Mouse (Mus musculus): ENCODE results near the gene Clcn1.
A peak's percentile ranks its signal among the peaks of the same experiment; 100 is the strongest.

Clcn1 gene

GRCm38 (mm10) chr6:42286448-42286847 lies at the start of gene Clcn1:
TSS of gene Clcn1 (plus strand) at chr6:42286685.
- DNase-seq (ENCODE audit: low spot score in 2 of 2) = no peak

- no peak for DNase-seq (ENCODE audit: low spot score in 2 of 2)
Observed at GRCm38 (mm10) chr6:42237276-42237805, 49.1 kb upstream of the Clcn1 start.

- DNase-seq (ENCODE audit: low spot score in 2 of 2) = no peak
Observed at GRCm38 (mm10) chr6:42241311-42242045, 45.0 kb upstream of the Clcn1 start.

GRCm38 (mm10) chr6:42245711-42246353 lies 40.7 kb upstream of the Clcn1 start, which contains the start of gene Gstk1:
TSS of gene Gstk1 (plus strand) at chr6:42245935.
- DNase-seq (ENCODE audit: low spot score in 2 of 2) = peak; percentile 69 to 75

GRCm38 (mm10) chr6:42247173-42247572 lies 39.3 kb upstream of the Clcn1 start:
- no peak for DNase-seq (ENCODE audit: low spot score in 2 of 2)

GRCm38 (mm10) chr6:42247981-42248380 lies 38.5 kb upstream of the Clcn1 start:
- no peak for DNase-seq (ENCODE audit: low spot score in 2 of 2)

- no peak for DNase-seq (ENCODE audit: low spot score in 2 of 2)
Observed at GRCm38 (mm10) chr6:42251791-42252190, 34.7 kb upstream of the Clcn1 start.

GRCm38 (mm10) chr6:42253103-42253502 lies 33.4 kb upstream of the Clcn1 start:
- DNase-seq (ENCODE audit: low spot score in 2 of 2) = no peak

- DNase-seq (ENCODE audit: low spot score in 2 of 2) = no peak
Observed at GRCm38 (mm10) chr6:42257303-42257863, 29.1 kb upstream of the Clcn1 start.

- no peak for DNase-seq (ENCODE audit: low spot score in 2 of 2)
Observed at GRCm38 (mm10) chr6:42260430-42260829, 26.1 kb upstream of the Clcn1 start.

GRCm38 (mm10) chr6:42261524-42262170 lies 24.8 kb upstream of the Clcn1 start, which contains the start of gene Tmem139:
TSS of gene Tmem139 (plus strand) at chr6:42261970.
- no peak for DNase-seq (ENCODE audit: low spot score in 2 of 2)

- peak; percentile 97 to 98 for DNase-seq (ENCODE audit: low spot score in 2 of 2)
Observed at GRCm38 (mm10) chr6:42264626-42265312, 21.7 kb upstream of the Clcn1 start, which contains the start of gene Casp2. TSS of gene Casp2 (plus strand) at chr6:42264985.

GRCm38 (mm10) chr6:42265391-42266330 lies 20.8 kb upstream of the Clcn1 start:
- DNase-seq (ENCODE audit: low spot score in 2 of 2) = no peak

GRCm38 (mm10) chr6:42270817-42271216 lies 15.7 kb upstream of the Clcn1 start:
- DNase-seq (ENCODE audit: low spot score in 2 of 2) = no peak

- DNase-seq (ENCODE audit: low spot score in 2 of 2) = no peak
Observed at GRCm38 (mm10) chr6:42276151-42276550, 10.3 kb upstream of the Clcn1 start.

GRCm38 (mm10) chr6:42282865-42283528 lies 3.5 kb upstream of the Clcn1 start:
- no peak for DNase-seq (ENCODE audit: low spot score in 2 of 2)

GRCm38 (mm10) chr6:42287562-42287961 lies 1.1 kb downstream of the Clcn1 start:
- no peak for DNase-seq (ENCODE audit: low spot score in 2 of 2)

- DNase-seq (ENCODE audit: low spot score in 2 of 2) = no peak
Observed at GRCm38 (mm10) chr6:42293327-42293726, 6.8 kb downstream of the Clcn1 start.

GRCm38 (mm10) chr6:42295549-42296094 lies 9.1 kb downstream of the Clcn1 start:
- DNase-seq (ENCODE audit: low spot score in 2 of 2) = no peak

All from urinary bladder, postnatal 4 days (tissue).